30 mouse cellular contexts compared by ENCODE assay signal in the genomic region with DNA sequence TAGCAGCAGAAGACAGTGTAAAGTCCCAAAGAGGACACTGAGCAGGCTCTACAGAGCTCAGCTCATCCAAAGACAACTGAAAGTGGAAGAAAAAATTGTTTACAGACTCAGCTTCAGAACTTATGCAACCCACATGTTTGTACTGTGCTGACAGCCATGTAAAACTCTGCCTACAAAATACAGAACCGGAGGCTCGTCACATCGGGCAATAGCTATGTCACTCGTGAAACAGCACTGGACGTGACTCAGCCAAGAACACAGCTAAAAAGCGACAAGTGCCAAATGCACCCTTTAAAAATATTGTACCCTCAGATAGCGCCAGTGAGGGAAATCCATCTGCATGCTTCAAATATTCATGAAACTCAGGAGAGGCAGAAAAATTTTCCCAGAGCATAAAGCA. TPM values are rescaled to one million over a fixed set of nuclear protein-coding genes. Genes with fewer than 3 reads are reported as not detected.
A peak's percentile ranks its signal among the peaks of the same experiment; 100 is the strongest.
DNase-seq lines count a peak whose midpoint lies in the region; ATAC-seq and TF ChIP-seq lines count a peak whose summit lies in the region.
"Had no signal": no experiment of that assay in that cellular context is flagged by ENCODE, and none has a peak within 500 bp of the region (broad histone marks: within the 10 kb centered on the region; RNA-seq: fewer than 3 reads in every experiment).

No protein-coding gene starts in this region.

- no peaks in the 10 kb centered on the region for H3K27me3 ChIP-seq in lung, postnatal 0 days (replicated peaks; ENCODE audit: insufficient read depth, low read length)
- H3K27me3 ChIP-seq: CH12.LX; embryonic facial prominence, embryonic 13.5 days; forebrain, embryonic 15.5 days; heart, embryonic 12.5 days; hindbrain, embryonic 13.5 days; midbrain, embryonic 12.5 days; neural tube, embryonic 13.5 days; stomach, embryonic 15.5 days had no signal

- TF ChIP-seq EP300 in lung, postnatal 0 days (IDR thresholded peaks at IDR 0.05), result no peak

- H3K36me3 ChIP-seq in lung, postnatal 0 days (ENCODE audit: insufficient read depth, low read length), result peaks cover 3% of the 10 kb centered on the region

- no peak for TF ChIP-seq CTCF in layer of hippocampus, adult 2 months (conservative IDR thresholded peaks at IDR 0.05)
- no peak for TF ChIP-seq CTCF in lung, postnatal 0 days (IDR thresholded peaks at IDR 0.05)

- peak overlapping the region; percentile 40 for H3K27ac ChIP-seq in layer of hippocampus, adult 2 months
- H3K27ac ChIP-seq in lung, postnatal 0 days (ENCODE audit: low read length), result no peak overlapping the region
- H3K27ac ChIP-seq: embryonic facial prominence, embryonic 13.5 days; forebrain, embryonic 10.5 days; forebrain, embryonic 15.5 days; hindbrain, embryonic 13.5 days; midbrain, embryonic 12.5 days; neural tube, embryonic 13.5 days; stomach, embryonic 15.5 days had no signal

- no peaks in the 10 kb centered on the region for H3K9me3 ChIP-seq in lung, postnatal 0 days (ENCODE audit: low read length)
- H3K9me3 ChIP-seq: embryonic facial prominence, embryonic 13.5 days; forebrain, embryonic 10.5 days; forebrain, embryonic 15.5 days; heart, embryonic 12.5 days; hindbrain, embryonic 13.5 days; midbrain, embryonic 12.5 days; neural tube, embryonic 13.5 days; stomach, embryonic 15.5 days had no signal

- H3K4me1 ChIP-seq in lung, postnatal 0 days (ENCODE audit: insufficient read depth, low read depth, low read length), result no peaks in the 10 kb centered on the region
- H3K4me1 ChIP-seq: embryonic facial prominence, embryonic 13.5 days; forebrain, embryonic 10.5 days; forebrain, embryonic 15.5 days; heart, embryonic 12.5 days; hindbrain, embryonic 13.5 days; midbrain, embryonic 12.5 days; neural tube, embryonic 13.5 days; stomach, embryonic 15.5 days had no signal

- ATAC-seq in frontal cortex, adult (ENCODE audit: low TSS enrichment), result peak; percentile 59; the same call in 1 of the 2 replicates
- ATAC-seq in lung, postnatal 0 days, result no peak
- ATAC-seq: activated CD4-positive, CD25-positive, alpha-beta regulatory T cell, adult 4 months; forebrain, embryonic 15.5 days had no signal

- WGBS in lung, postnatal 0 days, result 82% methylated on average over 7 of the region's 7 CpGs

- H3K4me3 ChIP-seq in layer of hippocampus, adult 2 months, result no peak overlapping the region
- no peak overlapping the region for H3K4me3 ChIP-seq in lung, postnatal 0 days (ENCODE audit: low read depth, low read length)
- H3K4me3 ChIP-seq: embryonic facial prominence, embryonic 13.5 days; forebrain, embryonic 10.5 days; forebrain, embryonic 15.5 days; heart, embryonic 12.5 days; hindbrain, embryonic 13.5 days; midbrain, embryonic 12.5 days; neural tube, embryonic 13.5 days; stomach, embryonic 15.5 days had no signal

- no peak overlapping the region for H3K9ac ChIP-seq in lung, postnatal 0 days (replicated peaks; ENCODE audit: low read depth)
- H3K9ac ChIP-seq: embryonic facial prominence, embryonic 13.5 days; forebrain, embryonic 15.5 days; heart, embryonic 12.5 days; hindbrain, embryonic 13.5 days; midbrain, embryonic 12.5 days; neural tube, embryonic 13.5 days; stomach, embryonic 15.5 days had no signal

- DNase-seq in frontal cortex, postnatal 14 days (ENCODE audit: low spot score in 2 of 2), result no peak
- peak; percentile 18 to 50 for DNase-seq in layer of hippocampus, adult 2 months (ENCODE audit: low spot score in 2 of 2)
- DNase-seq in layer of hippocampus, adult 11-12 months (ENCODE audit: low spot score), result no peak
- peak; percentile 12 for DNase-seq in lung, postnatal 0 days (ENCODE audit: low spot score)
- DNase-seq in lung, postnatal 36 days, result no peak
- DNase-seq in layer of hippocampus, adult 9-11 months, result peak; percentile 12
- DNase-seq in cerebellum, postnatal 14 days, result no peak
- DNase-seq: adrenal gland, adult 8-10 months; cerebellum, adult 11 months; cerebellum, adult 9-10 months; gastrocnemius, postnatal 25 days; heart, adult 18-20 months; heart, postnatal 4 days; kidney, adult 11 months; kidney, postnatal 25 days; left cerebral cortex, postnatal 4 days; lung, adult 18-20 months; lung, postnatal 10 days; thymus, postnatal 25 days had no signal

- H3K4me2 ChIP-seq in lung, postnatal 0 days (replicated peaks; ENCODE audit: low read depth, low read length), result no peak overlapping the region
- H3K4me2 ChIP-seq: embryonic facial prominence, embryonic 13.5 days; forebrain, embryonic 15.5 days; heart, embryonic 12.5 days; hindbrain, embryonic 13.5 days; midbrain, embryonic 12.5 days; neural tube, embryonic 13.5 days; stomach, embryonic 15.5 days had no signal

RNA-seq across cellular contexts. Expression of gene Npepps, which starts 39.1 kb away (rescaled TPM):
- total RNA-seq in layer of hippocampus, adult 2 months (2021), result 100 to 1,000 TPM; 142 to 151 TPM
- polyA plus RNA-seq in lung, postnatal 0 days (2015; fragmentation: Nextera tagmentation; extraction: Ambion mirVana), result 47.5 and 54.3 TPM in 2 replicates

RNA-seq across cellular contexts. Expression of gene Kpnb1, which starts 53.6 kb away (rescaled TPM):
- total RNA-seq in layer of hippocampus, adult 2 months (2021), result 100 to 1,000 TPM; 128 to 133 TPM
- polyA plus RNA-seq in lung, postnatal 0 days (2015; fragmentation: Nextera tagmentation; extraction: Ambion mirVana), result 17.0 and 20.3 TPM in 2 replicates

Comparison
In these comparisons a context has a peak if more than half of its experiments do, and no peak if none do; other contexts are left out.
1. DNase-seq: peak in layer of hippocampus, adult 2 months (2 of 2), lung, postnatal 0 days (single experiment) and layer of hippocampus, adult 9-11 months (single experiment); none in frontal cortex, postnatal 14 days (0 of 2), layer of hippocampus, adult 11-12 months (single experiment), lung, postnatal 36 days (single experiment) and cerebellum, postnatal 14 days (0 of 2).